Mouse (Mus musculus) megakaryocyte, embryonic 14.5 days (primary cell): ENCODE data around the gene Pacrg.

Source experiments
- FLI1 ChIP-seq: IDR thresholded peaks from 2 replicates; pipeline ENCODE4 v1.6.1; 2012; ENCODE audit warnings: low read length, inconsistent platforms, mixed read lengths
- GATA1 ChIP-seq: IDR thresholded peaks from 3 replicates; pipeline ENCODE4 v1.6.1; 2012; ENCODE audit warnings: mixed read lengths, low read length, inconsistent platforms, borderline replicate concordance

- no peak for TF ChIP-seq GATA1
- TF ChIP-seq FLI1, result no peak
These were observed 408.1 kb downstream of the Pacrg start for GRCm38 (mm10) chr17:10431849-10432524.
